Mouse (Mus musculus) lung, postnatal 36 days (tissue): ENCODE data around the gene Dennd1a.
A peak's percentile ranks its signal among the peaks of the same experiment; 100 is the strongest.

Source experiments
- DNase-seq: peaks from one replicate; pipeline ENCODE4 v3.0.0; 2022; ENCODE audit warnings: mixed read lengths

The Dennd1a gene

DNA sequence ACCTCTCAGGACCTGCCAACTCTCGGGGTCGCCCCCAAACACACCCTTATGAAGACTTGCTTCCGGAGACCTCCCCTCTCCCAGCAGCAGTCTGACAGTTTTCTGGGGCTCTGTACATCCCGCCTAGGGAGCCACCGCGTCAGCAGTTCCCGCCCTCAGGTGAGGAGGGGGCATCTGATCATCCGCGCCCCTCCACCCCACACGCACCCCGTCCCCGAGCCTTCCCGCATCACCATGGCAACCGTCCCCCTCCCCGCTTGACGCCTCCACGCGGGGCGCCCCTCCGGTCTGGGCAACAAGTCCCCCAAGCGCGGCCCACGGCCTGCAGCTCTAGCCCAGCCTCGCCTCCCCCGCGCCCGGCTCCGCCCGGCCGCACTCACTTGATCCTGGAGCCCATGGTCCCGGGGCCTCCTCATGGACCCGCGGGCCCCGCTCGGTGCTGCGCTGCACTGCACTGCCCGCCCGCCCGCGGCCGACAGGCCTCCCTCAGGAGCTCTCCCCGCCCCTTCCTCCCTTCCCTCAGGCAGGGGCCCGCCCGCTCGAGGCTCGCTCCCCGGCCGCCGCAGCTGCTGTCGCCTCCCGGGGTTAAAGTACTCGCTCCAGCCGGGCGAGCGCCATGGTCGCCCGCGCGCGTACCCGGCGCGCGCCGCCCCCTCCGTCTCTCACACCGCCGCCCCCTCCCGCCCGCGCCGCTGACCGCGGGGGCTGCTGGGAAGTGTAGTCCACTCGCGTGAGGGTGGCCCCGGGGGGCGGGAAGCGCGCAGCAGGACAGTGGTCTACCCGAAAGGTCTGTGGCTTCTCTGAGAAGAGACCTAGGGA, at the start of gene Dennd1a:
Gene Dennd1a, minus strand, starts transcription at position 658 of the 819 bp plus-strand sequence.
- DNase-seq: peak; percentile 90

DNA sequence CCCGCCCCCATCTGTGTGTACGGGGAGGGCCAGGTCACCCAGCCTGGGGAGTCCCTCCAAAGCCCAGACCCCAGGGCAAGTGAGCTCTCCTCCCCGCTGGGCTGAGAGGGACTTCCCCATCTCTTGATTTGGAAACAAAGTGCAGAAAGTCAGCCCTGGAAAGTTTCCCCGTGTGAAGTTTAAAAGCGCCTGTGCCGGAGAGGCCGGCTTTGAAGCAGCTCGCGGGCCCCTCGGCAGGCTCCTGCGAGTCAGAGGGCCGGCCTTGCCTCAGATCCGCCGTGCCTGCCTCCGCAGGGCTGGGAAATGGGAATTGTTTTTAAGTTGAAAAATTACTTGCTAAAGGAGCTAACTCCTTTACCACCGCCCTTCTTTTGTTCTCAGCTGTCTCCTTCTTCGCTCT, 49.4 kb upstream of the Dennd1a start:
- DNase-seq: no peak

DNA sequence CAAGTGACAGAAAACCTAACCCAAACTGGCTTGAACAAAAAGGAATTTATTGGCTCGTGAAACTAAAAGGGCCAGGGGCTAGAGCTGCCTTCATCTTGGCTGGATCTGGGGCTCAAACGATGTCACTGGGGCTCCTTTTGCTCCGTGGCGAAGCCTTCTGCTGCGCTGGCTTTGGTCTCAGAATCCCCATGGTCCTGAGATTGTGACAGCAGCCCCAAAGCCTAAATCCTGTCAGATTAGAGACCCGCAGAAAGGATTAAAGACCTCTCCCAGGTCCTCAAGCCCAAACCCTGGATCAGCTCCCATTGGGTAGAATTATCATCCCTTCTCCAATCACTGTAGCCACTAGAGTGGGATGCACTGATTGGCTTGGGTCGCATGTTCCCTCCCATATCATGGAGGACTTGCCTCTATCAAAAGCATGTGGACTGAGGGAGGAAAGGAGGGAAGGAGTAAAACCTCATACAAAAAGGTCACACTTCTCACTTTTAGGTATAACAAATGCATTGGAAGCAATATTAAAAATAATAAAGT, 46.5 kb upstream of the Dennd1a start:
- DNase-seq: no peak

DNA sequence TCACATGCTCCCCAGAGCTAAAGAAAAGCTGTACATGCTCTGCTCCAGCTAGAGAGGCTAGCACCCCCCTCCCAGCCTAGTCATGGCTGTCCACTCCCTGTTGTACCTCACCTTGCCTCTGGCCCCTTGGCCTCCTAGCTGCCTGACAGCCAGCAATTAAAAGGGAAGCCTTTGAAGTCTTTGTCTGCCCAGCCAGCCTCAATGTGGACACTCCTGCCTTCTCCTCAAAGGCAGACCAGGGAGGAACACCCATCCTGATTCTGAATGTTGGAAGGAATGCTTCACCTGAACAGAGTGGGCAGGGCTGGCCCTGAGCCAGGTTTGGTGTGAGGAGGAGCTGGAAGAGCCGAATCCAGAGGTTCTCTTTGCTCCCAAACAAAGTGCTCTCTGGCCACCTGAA, 39.5 kb upstream of the Dennd1a start:
- no peak for DNase-seq

DNA sequence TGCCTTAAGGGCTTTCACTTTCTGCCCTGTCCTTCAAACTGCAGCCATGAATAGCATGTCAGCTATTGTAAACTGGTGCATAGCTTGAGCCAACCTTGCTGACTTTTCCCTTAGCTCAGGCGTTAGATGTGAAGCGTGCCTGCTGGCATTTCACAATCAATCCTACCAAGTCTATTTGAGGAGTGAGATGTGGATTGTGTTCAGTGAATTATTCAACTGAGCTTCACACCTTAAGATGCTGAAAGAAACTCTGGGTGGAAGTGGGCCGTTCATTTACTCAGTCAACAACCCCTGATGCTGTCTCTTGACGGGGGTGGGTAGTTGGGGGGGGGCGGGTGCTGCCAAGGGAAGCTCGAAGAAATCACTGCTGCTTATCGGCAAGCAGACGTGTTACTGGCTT, 36.2 kb upstream of the Dennd1a start:
- DNase-seq: no peak

DNA sequence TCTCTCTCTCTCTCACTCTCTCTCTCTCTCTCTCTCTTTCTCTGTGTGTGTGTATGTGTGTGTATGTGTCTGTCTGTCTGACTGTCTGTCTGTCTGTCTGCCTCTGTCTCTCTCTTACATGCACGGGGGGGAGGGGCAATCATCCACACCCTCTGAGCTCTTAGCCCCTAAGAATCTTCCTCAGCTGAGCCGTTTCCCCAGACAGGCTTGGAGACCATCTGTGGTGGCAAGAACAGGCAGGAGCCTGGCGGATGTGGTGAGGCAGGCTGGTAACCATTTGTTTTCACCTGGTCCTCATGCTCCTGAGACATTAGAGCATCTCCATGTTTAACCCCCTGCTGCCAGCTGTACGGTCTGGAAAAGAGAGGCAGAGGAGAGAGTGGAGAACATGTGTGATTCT, 33.7 kb upstream of the Dennd1a start:
- no peak for DNase-seq

DNA sequence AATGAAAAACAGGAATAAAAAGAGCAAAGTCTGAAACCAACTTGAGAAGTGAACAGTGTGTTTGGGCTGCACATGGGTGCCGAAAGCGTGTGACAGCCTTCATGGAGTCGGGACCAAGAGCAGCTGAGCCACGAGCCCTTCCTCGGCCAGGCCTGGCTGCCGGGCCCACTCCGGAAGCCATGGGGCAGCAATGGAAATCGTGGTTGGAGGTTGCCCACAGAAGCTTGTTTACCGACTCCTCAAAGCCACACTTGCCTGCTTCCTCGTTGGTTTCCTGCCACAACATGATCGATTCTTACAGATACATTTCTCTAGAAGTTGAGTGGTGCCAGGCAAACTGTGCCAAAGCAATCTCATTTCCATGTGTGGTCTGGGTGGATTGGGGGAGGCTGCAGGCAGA, 31.9 kb upstream of the Dennd1a start:
- no peak for DNase-seq

DNA sequence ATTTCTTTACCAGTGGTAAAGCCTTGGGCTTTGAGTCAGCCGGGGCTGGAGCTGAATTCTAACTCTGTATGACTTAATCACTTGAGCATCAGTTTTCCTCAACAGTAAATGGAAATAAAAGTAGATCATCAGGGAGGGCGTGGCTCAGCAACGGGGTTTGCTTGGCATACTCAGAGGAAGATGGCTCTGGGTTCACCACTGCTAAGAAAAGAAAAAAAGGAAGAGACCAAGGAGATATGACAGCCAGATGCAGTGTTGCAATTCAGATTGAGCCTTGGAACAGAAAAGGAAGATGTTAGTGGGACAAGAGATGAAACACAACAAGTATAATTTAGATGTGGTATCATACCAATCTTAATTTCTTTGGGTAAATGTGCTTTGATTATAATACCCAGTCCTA, 26.2 kb upstream of the Dennd1a start:
- DNase-seq: peak; percentile 14

DNA sequence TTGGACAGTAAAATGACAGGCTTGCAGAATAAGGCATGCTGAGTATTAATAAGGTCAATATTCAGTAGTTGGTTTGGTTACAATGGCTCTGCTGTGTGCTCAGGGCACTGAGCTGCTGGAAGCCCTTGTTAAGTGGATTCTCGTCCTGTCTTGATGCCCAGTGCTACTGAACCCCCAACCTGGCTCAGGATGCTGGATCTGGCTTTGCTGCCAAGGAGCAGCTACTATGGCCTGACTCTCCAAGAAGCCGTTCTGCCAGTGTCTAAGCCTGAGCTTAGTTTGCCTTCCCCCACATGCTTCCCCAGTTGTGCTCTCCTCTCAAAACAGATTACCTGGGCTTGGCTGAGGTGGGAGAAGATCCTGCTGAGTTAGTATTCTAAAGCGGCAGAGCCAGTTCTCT, 25.7 kb upstream of the Dennd1a start:
- DNase-seq: no peak

DNA sequence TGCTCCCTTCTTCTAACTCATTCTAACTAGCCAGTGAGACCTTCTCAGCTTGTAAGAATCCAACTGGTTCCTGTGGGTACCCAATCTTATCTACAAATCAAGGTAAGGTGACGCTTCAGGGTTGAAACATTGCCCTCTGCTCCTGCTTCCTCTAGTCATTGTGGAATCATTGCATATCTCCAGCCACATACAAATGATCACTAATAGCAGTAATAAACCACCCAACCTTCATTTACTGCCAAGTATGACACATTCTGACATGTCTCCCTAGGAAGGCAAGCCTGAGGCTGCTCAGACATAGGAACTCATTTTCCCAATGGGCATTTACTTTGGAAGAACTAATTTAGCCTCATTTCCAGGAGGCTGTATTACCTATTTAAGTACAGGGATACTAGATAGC, 18.0 kb upstream of the Dennd1a start:
- DNase-seq: no peak

DNA sequence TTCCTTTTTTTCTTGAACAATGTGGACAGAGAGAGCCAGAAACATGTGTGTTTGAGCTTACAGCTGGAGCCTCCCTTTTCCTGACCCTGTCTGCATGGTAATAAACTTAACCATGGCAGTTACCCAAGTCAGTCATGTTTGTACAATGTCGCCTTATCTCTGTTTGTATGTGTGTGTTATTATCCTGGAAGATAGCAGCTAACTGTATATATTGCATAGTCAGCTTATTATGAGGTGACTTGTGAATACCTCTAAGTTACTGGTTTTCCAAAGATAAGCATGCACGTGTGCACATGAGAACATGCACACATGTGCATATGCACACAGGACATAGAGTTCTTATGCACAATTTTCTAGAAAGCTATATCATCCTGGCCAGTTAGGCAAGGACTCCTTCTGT, 13.8 kb upstream of the Dennd1a start:
- DNase-seq: no peak

DNA sequence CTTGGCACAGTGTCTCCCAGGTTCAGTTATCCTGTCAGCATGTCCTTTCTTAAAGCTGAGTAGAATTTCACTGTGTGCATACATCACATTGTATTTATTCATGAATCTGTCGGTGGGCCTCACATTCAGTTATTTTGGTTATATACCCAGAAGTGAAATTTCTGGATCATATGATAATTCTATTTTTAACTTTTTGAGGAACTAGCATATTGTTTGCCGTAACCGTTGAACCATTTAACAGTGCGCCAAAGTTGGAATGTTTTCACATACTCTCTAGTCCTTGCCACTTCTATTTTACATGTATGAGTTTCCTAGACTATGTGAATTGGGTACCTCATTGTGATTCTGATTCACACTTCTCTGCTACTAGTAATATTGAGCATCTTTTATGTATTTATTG, 8.7 kb upstream of the Dennd1a start:
- no peak for DNase-seq

DNA sequence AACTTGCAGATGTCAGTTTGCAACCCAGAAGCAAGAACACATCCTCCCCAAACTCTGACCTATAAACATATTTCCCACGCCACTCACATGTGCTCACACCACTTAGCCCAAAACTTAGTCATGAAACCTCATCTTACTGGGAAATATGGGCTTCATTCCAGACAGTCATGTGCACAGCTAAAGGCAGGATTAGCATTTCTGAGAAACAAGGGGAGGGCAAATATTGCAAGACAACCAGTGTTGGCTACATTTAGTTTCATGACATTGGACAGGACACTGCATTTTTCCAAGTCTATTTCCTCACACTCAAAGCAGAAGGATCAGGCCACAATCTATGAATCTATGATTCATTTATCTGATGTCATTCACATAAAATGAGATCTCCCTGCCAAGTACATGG, 4.3 kb upstream of the Dennd1a start:
- DNase-seq: peak; percentile 44

DNA sequence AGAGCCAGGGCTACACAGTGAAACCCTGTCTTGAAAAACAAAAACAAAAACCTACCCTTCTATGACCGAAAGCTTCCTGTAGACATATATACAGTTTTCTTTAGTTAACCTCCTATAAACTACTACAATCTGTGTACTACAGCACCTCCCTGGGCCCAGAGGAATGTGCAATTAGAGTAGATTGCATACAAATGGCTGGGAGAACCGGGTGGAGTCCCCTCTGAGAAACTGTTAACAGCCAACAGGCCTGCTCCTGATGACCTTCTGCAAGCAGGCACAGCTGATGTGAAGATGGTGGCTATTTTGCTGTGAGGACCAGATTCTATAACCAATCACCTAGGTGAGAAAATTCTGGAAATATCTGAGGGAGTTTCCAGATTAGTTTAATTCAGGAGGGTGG, 1.0 kb upstream of the Dennd1a start:
- no peak for DNase-seq

DNA sequence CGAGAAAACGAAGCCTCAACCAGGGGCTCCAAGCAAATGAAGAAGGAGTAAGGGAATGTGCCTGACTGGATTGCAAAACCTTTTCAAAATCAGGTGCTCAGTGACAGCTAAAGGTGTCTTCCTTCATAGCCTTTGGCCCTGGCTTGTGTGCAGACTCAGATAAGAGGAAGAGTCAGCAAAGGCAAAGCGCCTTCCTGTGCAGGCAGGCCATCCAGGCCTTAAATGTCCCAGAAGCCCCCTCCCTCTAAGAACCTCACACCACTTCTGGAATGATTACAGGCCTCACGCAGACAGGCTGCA, 807 bp downstream of the Dennd1a start:
- DNase-seq: peak; percentile 12

DNA sequence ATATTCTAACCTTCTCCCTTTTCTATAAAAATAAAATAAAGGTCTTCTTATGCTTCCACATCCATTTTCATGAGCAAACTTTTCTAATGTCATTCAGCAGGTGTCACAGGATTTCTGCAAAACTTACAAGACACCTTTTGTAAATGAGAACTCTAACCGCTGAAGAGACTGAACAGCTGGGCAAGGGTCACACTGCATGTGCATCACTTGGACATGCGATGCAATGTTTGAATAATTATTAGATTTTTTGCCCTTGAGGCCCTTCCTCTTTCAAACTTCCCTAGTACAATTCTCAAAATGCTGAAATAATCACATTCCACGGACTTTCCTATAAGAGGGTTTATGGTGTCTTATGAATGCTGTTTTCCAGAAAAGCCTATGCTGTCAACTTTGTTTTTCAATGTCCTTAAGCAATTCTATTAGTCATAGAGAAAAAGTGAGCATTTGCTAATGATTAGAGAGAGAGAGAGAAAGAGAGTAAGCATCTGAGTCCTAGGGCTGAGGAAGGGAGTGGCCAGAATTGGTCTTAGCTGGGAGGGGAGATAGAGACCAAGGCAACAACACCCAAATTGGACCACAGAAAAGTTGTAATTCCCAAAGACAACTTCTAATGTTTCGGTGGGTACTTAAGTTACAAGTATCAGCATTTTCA, 1.3 kb downstream of the Dennd1a start:
- DNase-seq: no peak

DNA sequence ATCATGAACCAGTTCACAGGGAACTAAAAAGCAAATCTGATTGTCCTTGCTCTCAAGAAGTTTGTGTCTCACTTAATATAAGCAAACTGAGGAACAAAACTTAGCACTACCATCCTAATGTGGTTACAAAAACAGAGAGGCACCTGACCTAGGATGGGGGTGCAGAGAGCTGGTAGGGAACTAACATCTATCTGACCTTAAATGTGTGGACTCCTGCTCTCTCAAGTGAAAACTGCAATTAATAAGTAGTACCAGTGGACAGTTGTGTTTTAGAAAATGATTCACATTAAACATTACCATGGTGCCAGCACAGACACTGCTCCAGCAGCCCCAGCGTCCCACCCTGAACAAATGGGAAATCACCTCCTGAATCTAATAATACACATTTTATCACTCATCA, 3.2 kb downstream of the Dennd1a start:
- DNase-seq: no peak

DNA sequence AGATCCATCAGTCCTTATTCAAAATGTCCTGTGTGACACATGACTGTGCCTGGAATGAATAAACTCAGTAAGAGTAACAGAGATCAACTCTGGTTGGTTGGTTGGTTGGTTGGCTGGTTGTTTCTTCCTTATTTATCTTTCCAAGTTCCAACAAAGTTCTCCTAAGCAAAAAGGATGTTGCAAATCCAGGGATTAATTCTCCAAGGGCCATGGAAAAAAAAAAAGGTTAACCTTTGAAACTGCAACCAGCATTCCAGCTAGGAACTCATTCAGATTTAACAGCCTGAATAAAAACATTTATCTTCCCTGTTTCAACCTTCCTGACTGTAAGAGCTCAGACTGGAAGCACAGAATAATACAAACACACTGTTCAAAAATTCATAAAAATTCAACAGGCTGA, 6.8 kb downstream of the Dennd1a start:
- no peak for DNase-seq

DNA sequence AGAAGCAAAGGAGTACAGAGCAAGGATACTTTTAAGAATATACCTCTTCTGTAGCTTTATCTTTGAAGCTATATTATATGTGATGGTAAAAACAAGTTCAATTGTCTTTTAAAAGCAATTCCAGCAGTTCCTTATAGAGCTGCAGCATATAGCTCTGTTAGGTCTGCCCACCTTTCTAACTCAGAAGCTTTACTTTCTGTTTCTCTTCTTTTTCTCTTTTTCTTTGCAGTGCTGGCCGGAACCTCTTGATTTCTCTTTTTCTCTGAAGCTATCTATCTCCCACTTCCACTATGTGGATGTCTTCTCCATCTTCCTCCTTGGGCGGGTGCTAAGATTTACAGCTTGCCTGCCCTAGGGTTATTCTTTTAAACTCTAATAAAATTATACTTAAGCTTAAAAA, 12.2 kb downstream of the Dennd1a start:
- DNase-seq: no peak

DNA sequence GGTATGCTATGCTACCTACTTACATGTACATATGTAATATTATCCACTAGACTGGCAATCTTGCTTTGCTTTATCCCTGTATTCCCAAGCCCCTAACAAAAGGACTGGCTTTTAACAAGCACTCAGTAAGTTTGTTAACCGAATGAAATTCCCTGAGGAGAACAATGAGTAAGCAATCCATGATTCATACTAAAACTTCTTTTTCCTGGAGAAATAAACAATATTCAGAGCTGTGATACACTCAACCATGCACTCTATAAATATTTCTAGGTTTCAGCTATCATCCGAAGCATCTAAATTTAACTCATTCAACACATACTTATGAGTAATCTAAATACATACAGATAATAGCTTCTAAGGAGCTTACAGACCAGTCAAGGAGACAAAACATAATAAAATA, 23.5 kb downstream of the Dennd1a start:
- no peak for DNase-seq

DNA sequence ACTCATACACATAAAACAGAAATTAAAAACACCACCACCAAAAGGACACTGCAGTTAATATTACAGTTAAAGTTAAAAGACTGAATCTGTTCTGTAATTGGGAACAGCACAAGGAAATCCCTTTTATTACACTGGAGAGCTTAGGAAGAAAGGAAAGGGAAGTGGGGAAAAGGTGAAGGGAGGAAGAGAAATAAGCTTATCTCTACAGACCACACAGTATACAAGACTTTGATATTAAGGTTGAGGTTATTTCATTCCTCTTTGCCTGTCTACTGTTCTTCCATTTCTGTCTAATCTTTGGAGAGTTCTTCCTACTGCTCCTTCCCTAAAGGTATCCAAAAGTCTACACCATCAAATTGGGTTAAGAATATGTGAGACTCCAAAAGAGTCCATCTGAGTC, 28.1 kb downstream of the Dennd1a start:
- DNase-seq: no peak

DNA sequence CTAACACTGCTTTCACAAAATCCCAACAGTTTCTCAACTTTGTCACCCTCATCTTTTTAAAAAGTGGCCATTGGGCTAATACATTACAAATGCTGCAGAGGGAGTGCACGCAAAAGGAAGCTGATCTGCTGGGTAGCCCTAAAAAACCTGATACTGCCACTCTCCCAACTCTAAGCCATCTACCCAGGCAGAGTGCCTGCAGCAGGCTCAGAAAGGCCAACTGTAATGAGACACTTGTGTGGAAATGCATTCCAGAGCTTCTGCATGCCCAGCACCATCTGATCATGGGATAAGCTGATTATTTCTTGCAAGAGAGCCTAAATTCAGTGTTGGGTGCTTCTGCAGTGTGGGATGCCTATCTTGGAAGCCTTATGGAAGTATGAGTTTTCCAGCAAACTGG, 49.6 kb downstream of the Dennd1a start:
- no peak for DNase-seq

DNA sequence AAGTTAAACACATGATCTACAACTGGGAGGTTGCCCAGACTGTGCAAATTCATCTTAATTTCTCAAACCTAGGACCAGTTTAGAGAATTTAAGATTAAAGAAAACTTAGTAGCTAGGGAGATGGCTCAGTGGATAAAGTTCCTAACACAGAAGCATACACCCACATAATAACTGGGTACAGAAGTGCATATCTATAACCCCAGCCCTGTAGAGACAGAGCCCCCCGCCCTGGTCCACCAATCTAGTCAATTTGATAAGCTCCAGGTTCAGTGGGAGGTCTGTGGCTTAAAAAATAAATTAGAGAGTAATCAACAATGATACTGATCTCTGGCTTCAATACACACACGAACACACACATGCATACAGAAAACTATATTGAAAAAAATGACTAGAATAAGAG, 51.6 kb downstream of the Dennd1a start:
- no peak for DNase-seq

DNA sequence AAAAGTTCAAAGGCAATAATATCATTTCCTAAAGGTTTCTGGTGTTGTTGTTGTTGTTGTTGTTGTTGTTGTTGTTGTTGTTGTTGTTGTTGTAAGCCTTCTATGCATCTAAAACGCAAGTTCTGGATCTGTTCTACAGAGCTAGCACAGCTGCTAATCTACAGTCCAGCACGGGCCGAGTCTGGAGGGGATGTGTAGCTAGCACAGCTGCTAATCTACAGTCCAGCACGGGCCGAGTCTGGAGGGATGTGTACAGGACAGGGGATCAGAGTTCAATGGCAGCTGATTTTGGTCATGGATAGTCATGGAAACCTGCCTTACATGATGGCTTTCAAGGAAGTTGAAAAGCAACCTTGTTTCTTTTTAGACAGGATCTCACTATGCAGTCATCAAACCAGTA, 57.3 kb downstream of the Dennd1a start:
- DNase-seq: no peak

DNA sequence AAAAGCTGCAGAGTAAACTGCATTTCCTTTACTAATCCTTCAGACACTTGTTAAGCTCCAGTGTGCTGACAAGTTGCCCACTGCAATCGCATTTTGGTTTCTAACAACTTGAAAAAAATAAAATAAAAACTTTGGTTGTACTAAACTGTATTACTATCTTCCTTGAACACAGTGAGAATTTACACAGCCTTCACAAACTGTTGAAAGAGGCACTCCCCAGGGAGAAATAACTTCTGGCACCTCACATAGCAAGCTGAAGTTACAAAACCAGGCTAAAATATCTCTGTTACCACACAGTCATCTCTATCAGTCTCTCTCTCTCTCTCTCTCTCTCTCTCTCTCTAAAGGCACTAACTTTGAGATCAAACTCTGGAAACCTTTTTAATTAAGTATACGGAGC, 63.4 kb downstream of the Dennd1a start:
- DNase-seq: no peak
